Mouse (Mus musculus) stomach, postnatal 0 days (tissue): ENCODE measurements at regions not wholly inside any gene's neighbourhood (a gene's known extent, or its start where the extent isn't known, plus 50 kb on each side); places are given as distances from the start of the nearest gene placed in this dataset.

Experiments used
- CTCF ChIP-seq: IDR thresholded peaks from 2 replicates; pipeline ENCODE4 v1.5.1; 2016; ENCODE audit warnings: antibody characterized with exemption, low read depth, mild to moderate bottlenecking, moderate library complexity
- EP300 ChIP-seq: optimal IDR thresholded peaks from 2 replicates; pipeline ENCODE3; 2016; ENCODE audit warnings: antibody characterized with exemption

GRCm38 (mm10) chr7:64037701-64038231 is 99.1 kb upstream of the Klf13 start:
- TF ChIP-seq CTCF: no peak
- no peak for TF ChIP-seq EP300
